Mouse (Mus musculus) forebrain, embryonic 16.5 days (tissue): Measurements from ENCODE around the gene Utp3. TPM values are rescaled to one million over a fixed set of nuclear protein-coding genes. Genes with fewer than 3 reads are reported as not detected.

Source experiments
- ATAC-seq: fragments of 200-750 bp; cut with Nextera tagmentation; 2 replicates; pipeline ENCODE4 v1.8.0; 2017; ENCODE audit warnings: mild to moderate bottlenecking, moderate library complexity
- H3K27ac ChIP-seq: fragments of 300-500 bp; sonication (generic); 2 replicates; pipeline ENCODE4 v1.5.1; 2014; ENCODE audit warnings: low read length, control low read depth
- H3K27me3 ChIP-seq: fragments of 300-500 bp; sonication (generic); replicated peaks from 2 replicates; pipeline ENCODE4 v1.6.1; 2014; ENCODE audit warnings: low read length; ENCODE audit not compliant: control insufficient read depth, insufficient read depth
- H3K36me3 ChIP-seq: fragments of 300-500 bp; sonication (generic); 2 replicates; pipeline ENCODE4 v1.6.1; 2014; ENCODE audit not compliant: control insufficient read depth, insufficient read depth
- H3K4me1 ChIP-seq: fragments of 300-500 bp; sonication (generic); replicated peaks from 2 replicates; pipeline ENCODE4 v1.6.1; 2014; ENCODE audit warnings: low read length; ENCODE audit not compliant: control insufficient read depth, insufficient read depth
- H3K4me2 ChIP-seq: fragments of 300-500 bp; sonication (generic); 2 replicates; pipeline ENCODE4 v1.6.1; 2014; ENCODE audit warnings: mild to moderate bottlenecking, low read length, control low read depth
- H3K4me3 ChIP-seq: fragments of 300-500 bp; sonication (generic); replicated peaks from 2 replicates; pipeline ENCODE4 v1.5.1; 2014; ENCODE audit warnings: mild to moderate bottlenecking, low read length, control low read depth
- H3K9ac ChIP-seq: fragments of 300-500 bp; sonication (generic); replicated peaks from 2 replicates; pipeline ENCODE4 v1.6.1; 2014; ENCODE audit warnings: low read depth, low read length, control low read depth
- H3K9me3 ChIP-seq: fragments of 300-500 bp; sonication (generic); 2 replicates; pipeline ENCODE4 v1.6.1; 2016; ENCODE audit warnings: low read length; ENCODE audit not compliant: control insufficient read depth
- WGBS: fragments of 180-500 bp; shearing (Covaris S2); extraction: QIAGEN DNeasy Blood & Tissue Kit; methylation state at CpG from one replicate; pipeline ENCODE4 v1.1.7; 2014; 5-methylcytosine and 5-hydroxymethylcytosine counted together
- polyA plus RNA-seq: library from polyadenylated mRNA; unstranded; fragments of >200 nt; fragmentation: Nextera tagmentation; extraction: Ambion mirVana; gene quantifications from 2 replicates; pipeline ENCODE4 v1.2.1, GENCODE M21; 2015

Utp3 gene
- polyA plus RNA-seq, 1 experiment from 2014 or later, result 55.0 TPM

DNA sequence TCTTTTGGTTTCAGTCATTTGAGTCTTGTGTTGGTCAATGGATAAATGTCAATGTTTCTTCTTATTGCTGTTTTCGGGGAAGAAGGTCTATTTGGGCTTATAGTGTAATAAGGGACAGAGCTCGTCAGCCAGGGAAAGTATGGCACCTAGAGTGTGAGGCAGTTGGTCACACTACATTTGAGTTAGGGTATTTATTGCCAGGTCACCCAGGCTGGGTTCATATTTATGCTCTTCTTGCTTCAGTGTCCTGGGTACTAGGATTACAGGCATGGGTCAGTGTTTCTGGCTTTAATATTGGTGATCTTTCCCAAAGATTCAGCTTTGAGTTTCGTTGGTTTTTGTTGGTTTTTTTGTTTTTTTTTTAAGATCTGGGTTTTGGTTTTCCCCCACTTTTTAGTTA is 48.5 kb downstream of the Utp3 start:
- H3K4me2 ChIP-seq, result no peak overlapping the region
- no peaks in the 10 kb centered on the region for H3K4me1 ChIP-seq
- ATAC-seq, result no peak
- WGBS, result 96% methylated on average over 3 of the region's 3 CpGs
- no peak overlapping the region for H3K27ac ChIP-seq
- no peak overlapping the region for H3K9ac ChIP-seq
- H3K27me3 ChIP-seq, result no peaks in the 10 kb centered on the region
- H3K9me3 ChIP-seq, result no peaks in the 10 kb centered on the region
- no peak overlapping the region for H3K4me3 ChIP-seq
- 0 out of 2 replicates have a peak, but pooled peaks cover 6% of the 10 kb centered on the region for H3K36me3 ChIP-seq

DNA sequence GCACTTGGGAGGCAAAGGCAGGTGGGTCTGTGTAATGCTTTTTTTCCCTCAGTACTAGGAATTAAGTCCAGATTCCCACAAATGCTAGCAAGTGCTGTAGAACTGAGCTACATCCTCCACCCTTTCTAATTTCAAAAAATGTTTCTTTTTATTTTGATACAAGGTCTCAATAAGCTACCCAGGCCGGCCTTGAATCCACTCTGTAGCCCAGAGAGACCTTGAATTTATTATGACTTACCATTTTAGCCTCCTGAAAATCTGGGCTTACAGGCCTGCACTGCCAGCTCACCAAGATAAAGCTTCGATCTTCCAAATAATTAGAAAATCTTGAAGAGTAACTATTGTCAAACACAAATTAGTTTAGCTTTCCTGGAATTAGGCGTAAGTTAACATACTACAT is 49.8 kb downstream of the Utp3 start:
- Histone ChIP-seq H3K27me3 (no peaks in the 10 kb centered on the region), H3K4me1 (no peaks in the 10 kb centered on the region), H3K9ac (no peak overlapping the region), H3K27ac (no peak overlapping the region), H3K4me2 (no peak overlapping the region), H3K36me3 (0 out of 2 replicates have a peak, but pooled peaks cover 6% of the 10 kb centered on the region), H3K4me3 (no peak overlapping the region), H3K9me3 (no peaks in the 10 kb centered on the region)
- WGBS, result 97% methylated on average over 3 of the region's 3 CpGs
- no peak for ATAC-seq

DNA sequence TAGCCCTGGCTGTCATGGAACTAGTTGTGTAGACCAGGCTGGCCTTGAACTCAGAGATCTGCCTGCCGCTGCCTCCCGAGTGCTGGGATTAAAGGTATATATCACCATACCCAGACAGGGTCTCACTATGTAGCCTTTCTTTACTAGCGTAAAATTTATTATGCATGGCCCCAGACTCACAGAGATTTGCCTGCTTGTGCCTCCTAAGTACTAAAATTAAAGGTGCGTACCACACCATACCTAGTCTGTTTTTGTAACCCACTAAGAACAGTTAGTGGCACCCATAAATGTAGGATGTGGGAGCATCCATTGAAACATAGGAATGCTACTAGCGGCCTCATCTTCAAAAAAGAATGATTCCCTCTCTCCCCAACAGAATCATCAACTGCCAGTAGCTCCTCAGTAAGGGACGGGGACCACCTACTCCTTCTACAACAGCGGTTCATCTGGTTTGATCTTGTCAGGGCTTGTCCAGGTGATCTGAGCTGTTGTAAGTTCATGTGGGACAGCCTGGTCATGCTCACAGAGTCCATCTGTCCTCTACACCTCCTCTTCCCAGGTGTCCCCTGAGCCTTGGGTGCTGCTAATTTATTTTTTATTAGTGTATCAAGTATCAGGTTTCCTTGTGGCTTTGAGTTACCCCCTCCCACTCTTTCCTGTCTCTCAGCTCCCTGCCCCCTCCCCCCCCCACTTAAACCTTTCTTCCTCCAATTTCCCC is 50.5 kb downstream of the Utp3 start:
- no peak for ATAC-seq
- H3K9ac ChIP-seq, result no peak overlapping the region
- H3K36me3 ChIP-seq, result 0 out of 2 replicates have a peak, but pooled peaks cover 6% of the 10 kb centered on the region
- H3K4me3 ChIP-seq, result no peak overlapping the region
- no peaks in the 10 kb centered on the region for H3K4me1 ChIP-seq
- no peaks in the 10 kb centered on the region for H3K27me3 ChIP-seq
- WGBS, result 96% methylated on average over 7 of the region's 7 CpGs
- no peaks in the 10 kb centered on the region for H3K9me3 ChIP-seq
- no peak overlapping the region for H3K27ac ChIP-seq
- no peak overlapping the region for H3K4me2 ChIP-seq

Other genes with a start within 250 kb of the Utp3 start
- gene Prol1, start 237.2 kb upstream of the Utp3 start, polyA plus RNA-seq, result not detected in 2 replicates
- not detected in 2 replicates for gene Amtn, start 178.4 kb upstream of the Utp3 start, polyA plus RNA-seq
- gene Ambn, start 98.5 kb upstream of the Utp3 start, polyA plus RNA-seq, result not detected in 2 replicates
- gene Enam, start 66.5 kb upstream of the Utp3 start, polyA plus RNA-seq, result not detected in 2 replicates
- gene Jchain, start 26.6 kb upstream of the Utp3 start, polyA plus RNA-seq, result 0.11 and 0.58 TPM in 2 replicates
- 248 and 258 TPM in 2 replicates for gene Rufy3, start 10.6 kb downstream of the Utp3 start, polyA plus RNA-seq
- 62.9 and 66.5 TPM in 2 replicates for gene Grsf1, start 121.7 kb downstream of the Utp3 start, polyA plus RNA-seq
- gene Mob1b, start 166.4 kb downstream of the Utp3 start, polyA plus RNA-seq, result 13.6 and 16.0 TPM in 2 replicates
- gene Dck, start 210.5 kb downstream of the Utp3 start, polyA plus RNA-seq, result 77.2 and 95.8 TPM in 2 replicates